Mouse (Mus musculus): Measurements from ENCODE around the gene Dhx37.

DNA sequence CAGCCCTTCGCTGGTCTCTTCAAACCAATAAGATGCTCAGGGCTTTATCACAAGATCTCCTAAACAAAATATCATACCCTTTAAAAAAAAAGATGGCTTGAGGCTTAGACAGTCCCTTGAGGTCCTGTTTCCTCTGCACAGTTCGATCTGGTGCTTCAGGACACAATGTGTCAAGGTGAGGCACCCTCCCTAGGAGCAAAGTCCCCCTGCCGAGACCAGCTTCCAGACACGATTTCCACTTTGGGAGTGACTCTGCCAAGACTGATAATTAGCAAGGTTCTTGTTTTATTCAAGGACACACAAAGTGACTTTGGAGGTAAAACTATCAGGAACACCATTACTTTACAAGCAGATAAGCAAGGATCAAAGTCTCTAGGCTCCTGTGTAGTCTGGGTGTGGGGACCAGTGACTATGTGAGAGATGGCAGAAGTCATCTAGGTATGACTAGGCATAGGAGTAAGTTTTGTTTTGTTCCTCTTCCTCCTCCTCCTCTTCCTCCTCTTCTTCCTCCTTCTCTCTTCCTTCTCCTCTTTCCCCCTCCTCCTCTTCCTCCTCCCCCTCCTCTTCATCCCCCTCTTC is 69.0 kb downstream of the Dhx37 start:
- TF ChIP-seq GATA1 (IDR thresholded peaks at IDR 0.05; ENCODE audit: borderline replicate concordance, low read length), result no peak
- no peak for TF ChIP-seq FLI1 (IDR thresholded peaks at IDR 0.05; ENCODE audit: low read length)
